ENCODE assay signal across 21 mouse cellular contexts in the genomic region with DNA sequence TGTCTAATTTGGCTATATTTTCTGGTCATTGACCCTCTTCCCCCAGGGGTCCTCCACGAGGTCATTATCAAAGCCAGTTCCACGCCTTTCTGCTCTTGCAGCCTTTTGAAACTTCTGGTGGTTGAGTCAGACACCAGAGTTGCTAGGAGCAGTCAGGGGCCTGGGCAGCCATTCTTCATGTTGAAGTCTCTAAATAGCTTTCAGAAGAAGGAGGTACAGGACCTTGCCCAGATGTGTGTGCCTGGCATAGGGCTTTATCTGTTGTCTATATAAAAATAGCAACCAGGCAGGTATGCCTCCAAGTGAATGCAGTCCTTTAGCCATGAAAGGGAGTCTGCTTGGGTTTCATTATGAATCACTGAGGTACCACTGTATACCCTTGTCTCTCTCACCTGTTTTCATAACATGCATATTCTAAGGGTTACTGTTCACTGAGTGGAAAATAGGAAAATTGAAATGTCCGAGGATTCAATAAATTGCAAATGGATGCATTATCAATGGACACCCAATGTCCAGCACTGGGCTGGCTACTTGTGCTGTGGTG.
"Had no signal": no experiment of that assay in that cellular context is flagged by ENCODE, and none has a peak within 500 bp of the region (broad histone marks: within the 10 kb centered on the region; RNA-seq: fewer than 3 reads in every experiment).

No protein-coding gene starts in this region.

- H3K4me3 ChIP-seq: limb, embryonic 12.5 days; limb, embryonic 15.5 days; midbrain, embryonic 12.5 days; midbrain, embryonic 15.5 days; neural tube, embryonic 12.5 days; neural tube, embryonic 15.5 days had no signal

- H3K27me3 ChIP-seq: limb, embryonic 12.5 days; limb, embryonic 15.5 days; midbrain, embryonic 12.5 days; midbrain, embryonic 15.5 days; neural tube, embryonic 12.5 days; neural tube, embryonic 15.5 days had no signal

- H3K4me2 ChIP-seq: limb, embryonic 12.5 days; limb, embryonic 15.5 days; liver, embryonic 11.5 days; lung, embryonic 14.5 days; midbrain, embryonic 12.5 days; midbrain, embryonic 15.5 days; neural tube, embryonic 12.5 days; neural tube, embryonic 15.5 days had no signal

- H3K9ac ChIP-seq: limb, embryonic 12.5 days; limb, embryonic 15.5 days; liver, embryonic 14.5 days; liver, postnatal 0 days; lung, embryonic 14.5 days; midbrain, embryonic 12.5 days; midbrain, embryonic 15.5 days; neural tube, embryonic 12.5 days; neural tube, embryonic 15.5 days had no signal

- H3K4me1 ChIP-seq: midbrain, embryonic 12.5 days; midbrain, embryonic 15.5 days had no signal

- H3K27ac ChIP-seq: limb, embryonic 12.5 days; limb, embryonic 15.5 days; liver, embryonic 14.5 days; macrophage; midbrain, embryonic 12.5 days; midbrain, embryonic 15.5 days; neural tube, embryonic 12.5 days; neural tube, embryonic 15.5 days; stomach, postnatal 0 days had no signal

- ATAC-seq: liver, postnatal 0 days; lung, postnatal 0 days; midbrain, embryonic 15.5 days had no signal

- H3K36me3 ChIP-seq: limb, embryonic 12.5 days; limb, embryonic 15.5 days; midbrain, embryonic 12.5 days; midbrain, embryonic 15.5 days; neural tube, embryonic 12.5 days; neural tube, embryonic 15.5 days had no signal

- DNase-seq: kidney, postnatal 10 days; kidney, postnatal 4 days; left cerebral cortex, postnatal 4 days; liver, postnatal 0 days; lung, embryonic 14.5 days; right cerebral cortex, adult 18-20 months; right cerebral cortex, postnatal 14 days; right cerebral cortex, postnatal 4 days; thymus, adult 2 months; thymus, postnatal 25 days had no signal

- H3K9me3 ChIP-seq: limb, embryonic 12.5 days; limb, embryonic 15.5 days; midbrain, embryonic 12.5 days; midbrain, embryonic 15.5 days; neural tube, embryonic 12.5 days; neural tube, embryonic 15.5 days had no signal
